23 mouse cellular contexts compared by ENCODE assay signal in genomic region chr16:14979228-14979627, GRCm38 (mm10).
"Had no signal": no experiment of that assay in that cellular context is flagged by ENCODE, and none has a peak within 500 bp of the region (broad histone marks: within the 10 kb centered on the region; RNA-seq: fewer than 3 reads in every experiment).

No protein-coding gene starts in this region.

- DNase-seq: kidney, adult 18-20 months; kidney, postnatal 25 days; liver; lung, adult 18-20 months; lung, postnatal 10 days; lung, postnatal 36 days; retina, postnatal 1 day; right cerebral cortex, postnatal 25 days; spleen, adult 18-20 months; thymus, postnatal 25 days had no signal

- H3K36me3 ChIP-seq: kidney, embryonic 15.5 days; limb, embryonic 10.5 days; limb, embryonic 13.5 days; liver, embryonic 12.5 days; liver, embryonic 15.5 days; lung, embryonic 15.5 days; midbrain, embryonic 10.5 days; midbrain, embryonic 13.5 days; neural tube, embryonic 13.5 days; stomach, embryonic 15.5 days had no signal

- H3K27me3 ChIP-seq: kidney, embryonic 15.5 days; limb, embryonic 13.5 days; liver, embryonic 12.5 days; liver, embryonic 15.5 days; lung, embryonic 15.5 days; megakaryocyte, embryonic 14.5 days; midbrain, embryonic 13.5 days; neural tube, embryonic 13.5 days; stomach, embryonic 15.5 days had no signal

- H3K4me3 ChIP-seq: kidney, embryonic 15.5 days; limb, embryonic 10.5 days; limb, embryonic 13.5 days; liver, embryonic 12.5 days; liver, embryonic 15.5 days; lung, embryonic 15.5 days; megakaryocyte, embryonic 14.5 days; midbrain, embryonic 10.5 days; midbrain, embryonic 13.5 days; myocyte; neural tube, embryonic 13.5 days; stomach, embryonic 15.5 days had no signal

- H3K9ac ChIP-seq: kidney, embryonic 15.5 days; limb, embryonic 13.5 days; liver, embryonic 12.5 days; liver, embryonic 15.5 days; lung, embryonic 15.5 days; midbrain, embryonic 13.5 days; neural tube, embryonic 13.5 days; stomach, embryonic 15.5 days had no signal

- H3K4me2 ChIP-seq: kidney, embryonic 15.5 days; limb, embryonic 13.5 days; liver, embryonic 12.5 days; liver, embryonic 15.5 days; lung, embryonic 15.5 days; midbrain, embryonic 13.5 days; neural tube, embryonic 13.5 days; stomach, embryonic 15.5 days had no signal

- H3K9me3 ChIP-seq: kidney, embryonic 15.5 days; limb, embryonic 10.5 days; limb, embryonic 13.5 days; liver, embryonic 12.5 days; liver, embryonic 15.5 days; lung, embryonic 15.5 days; megakaryocyte, embryonic 14.5 days; midbrain, embryonic 10.5 days; midbrain, embryonic 13.5 days; neural tube, embryonic 13.5 days; stomach, embryonic 15.5 days had no signal

- H3K4me1 ChIP-seq: kidney, embryonic 15.5 days; limb, embryonic 10.5 days; limb, embryonic 13.5 days; liver, embryonic 12.5 days; liver, embryonic 15.5 days; lung, embryonic 15.5 days; megakaryocyte, embryonic 14.5 days; midbrain, embryonic 10.5 days; midbrain, embryonic 13.5 days; neural tube, embryonic 13.5 days; stomach, embryonic 15.5 days had no signal

- ATAC-seq: liver, embryonic 12.5 days; midbrain, embryonic 13.5 days; midbrain, embryonic 16.5 days had no signal

- H3K27ac ChIP-seq: kidney, embryonic 15.5 days; limb, embryonic 10.5 days; limb, embryonic 13.5 days; liver, embryonic 12.5 days; liver, embryonic 15.5 days; lung, embryonic 15.5 days; midbrain, embryonic 10.5 days; midbrain, embryonic 13.5 days; neural tube, embryonic 13.5 days; stomach, embryonic 15.5 days had no signal
